Mouse (Mus musculus): Measurements from ENCODE around the gene Zc3h12d.

The Zc3h12d gene

GRCm38 (mm10) chr10:7838874-7839421 lies 6.7 kb downstream of the Zc3h12d start:
- WGBS: 81% methylated on average over 5 of the region's 5 CpGs

- WGBS: 65% methylated on average over 22 of the region's 22 CpGs
Observed at GRCm38 (mm10) chr10:7839551-7840352, 7.5 kb downstream of the Zc3h12d start.

GRCm38 (mm10) chr10:7840353-7840733 lies 8.1 kb downstream of the Zc3h12d start:
- 93% methylated on average over 2 of the region's 2 CpGs for WGBS

- 86% methylated on average over 3 of the region's 3 CpGs for WGBS
Observed at GRCm38 (mm10) chr10:7840785-7841184, 8.5 kb downstream of the Zc3h12d start.

GRCm38 (mm10) chr10:7841571-7842080 lies 9.4 kb downstream of the Zc3h12d start:
- WGBS: 65% methylated on average over 14 of the region's 14 CpGs

GRCm38 (mm10) chr10:7843181-7843580 lies 10.9 kb downstream of the Zc3h12d start:
- WGBS: 82% methylated on average over 4 of the region's 4 CpGs

GRCm38 (mm10) chr10:7844161-7844560 lies 11.9 kb downstream of the Zc3h12d start:
- WGBS: 95% methylated on average over 4 of the region's 4 CpGs

GRCm38 (mm10) chr10:7845136-7845535 lies 12.9 kb downstream of the Zc3h12d start:
- 75% methylated on average over 8 of the region's 8 CpGs for WGBS

GRCm38 (mm10) chr10:7845991-7846390 lies 13.7 kb downstream of the Zc3h12d start:
- 83% methylated on average over 4 of the region's 4 CpGs for WGBS

- 89% methylated on average over 2 of the region's 2 CpGs for WGBS
Observed at GRCm38 (mm10) chr10:7847166-7847605, 14.9 kb downstream of the Zc3h12d start.

- WGBS: 71% methylated on average over 3 of the region's 3 CpGs
Observed at GRCm38 (mm10) chr10:7851891-7852290, 19.6 kb downstream of the Zc3h12d start.

- WGBS: 93% methylated on average over 7 of the region's 7 CpGs
Observed at GRCm38 (mm10) chr10:7860494-7860893, 28.2 kb downstream of the Zc3h12d start.

GRCm38 (mm10) chr10:7861259-7861936 lies 29.1 kb downstream of the Zc3h12d start:
- WGBS: 77% methylated on average over 14 of the region's 14 CpGs

GRCm38 (mm10) chr10:7861937-7862657 lies 29.8 kb downstream of the Zc3h12d start:
- WGBS: 93% methylated on average over 25 of the region's 25 CpGs

- WGBS: 91% methylated on average over 6 of the region's 6 CpGs
Observed at GRCm38 (mm10) chr10:7863411-7863810, 31.1 kb downstream of the Zc3h12d start.

- WGBS: 77% methylated on average over 6 of the region's 6 CpGs
Observed at GRCm38 (mm10) chr10:7864184-7864583, 31.9 kb downstream of the Zc3h12d start.

GRCm38 (mm10) chr10:7864806-7865205 lies 32.5 kb downstream of the Zc3h12d start:
- 74% methylated on average over 3 of the region's 3 CpGs for WGBS

- 22% methylated on average over 50 of the region's 50 CpGs for WGBS
Observed at GRCm38 (mm10) chr10:7866762-7867665, 34.7 kb downstream of the Zc3h12d start.

- WGBS: 31% methylated on average over 21 of the region's 21 CpGs
Observed at GRCm38 (mm10) chr10:7867666-7868030, 35.4 kb downstream of the Zc3h12d start.

GRCm38 (mm10) chr10:7869746-7870145 lies 37.5 kb downstream of the Zc3h12d start:
- 60% methylated on average over 8 of the region's 8 CpGs for WGBS

All from cerebral cortex, adult 2 months (tissue).